Mouse (Mus musculus) limb, embryonic 11.5 days (tissue): Measurements from ENCODE around the gene Gbf1. TPM values are rescaled to one million over a fixed set of nuclear protein-coding genes. Genes with fewer than 3 reads are reported as not detected.

Source experiments
- ATAC-seq: fragments of 200-750 bp; cut with Nextera tagmentation; 2 replicates; pipeline ENCODE4 v1.8.0; 2017; ENCODE audit warnings: low read depth; ENCODE audit not compliant: insufficient number of reproducible peaks, low FRiP score, low TSS enrichment
- DNase-seq: peaks from one replicate; pipeline ENCODE4 v3.0.0-alpha.2; 2015; ENCODE audit warnings: low spot score
- H3K27ac ChIP-seq: fragments of 300-500 bp; sonication (generic); replicated peaks from 2 replicates; pipeline ENCODE4 v1.5.1; 2014; ENCODE audit warnings: low read depth, mild to moderate bottlenecking, low read length
- H3K27me3 ChIP-seq: fragments of 300-500 bp; sonication (generic); 2 replicates; pipeline ENCODE4 v1.6.1; 2014; ENCODE audit warnings: mild to moderate bottlenecking, low read length, mixed read lengths; ENCODE audit not compliant: control insufficient read depth, insufficient read depth
- H3K36me3 ChIP-seq: fragments of 300-500 bp; sonication (generic); 2 replicates; pipeline ENCODE4 v1.6.1; 2014; ENCODE audit warnings: mild to moderate bottlenecking, low read length, moderate library complexity, mixed read lengths; ENCODE audit not compliant: control insufficient read depth, insufficient read depth
- H3K4me1 ChIP-seq: fragments of 300-500 bp; sonication (generic); 2 replicates; pipeline ENCODE4 v1.6.1; 2014; ENCODE audit warnings: low read length, mixed read lengths; ENCODE audit not compliant: control insufficient read depth, insufficient read depth
- H3K4me2 ChIP-seq: fragments of 300-500 bp; sonication (generic); 2 replicates; pipeline ENCODE4 v1.6.1; 2014; ENCODE audit warnings: low read depth, mild to moderate bottlenecking, moderate library complexity; ENCODE audit not compliant: severe bottlenecking
- H3K4me3 ChIP-seq: fragments of 300-500 bp; sonication (generic); 2 replicates; pipeline ENCODE4 v1.5.1; 2014; ENCODE audit warnings: low read depth, low read length
- H3K9ac ChIP-seq: fragments of 300-500 bp; sonication (generic); 2 replicates; pipeline ENCODE4 v1.6.1; 2014; ENCODE audit warnings: mild to moderate bottlenecking, low read length
- H3K9me3 ChIP-seq: fragments of 300-500 bp; sonication (generic); 2 replicates; pipeline ENCODE4 v1.6.1; 2016; ENCODE audit warnings: low read length; ENCODE audit not compliant: control insufficient read depth
- WGBS: fragments of 180-500 bp; shearing (Covaris S2); extraction: QIAGEN DNeasy Blood & Tissue Kit; methylation state at CpG from one replicate; pipeline ENCODE4 v1.1.7; 2014; 5-methylcytosine and 5-hydroxymethylcytosine counted together
- polyA plus RNA-seq: library from polyadenylated mRNA; unstranded; fragments of >200 nt; fragmentation: Nextera tagmentation; extraction: Ambion mirVana; gene quantifications from 2 replicates; pipeline ENCODE4 v1.2.1, GENCODE M21; 2014

Gbf1 gene
- polyA plus RNA-seq, 1 experiment from 2014 or later: 35.0 TPM

- H3K27ac ChIP-seq: 0 out of 2 replicates have a peak overlapping the region, but pooled peaks have one; percentile 14
- under 1% methylated on average over 69 of the region's 79 CpGs for whole genome bisulfite sequencing
- H3K9ac ChIP-seq: peak overlapping the region; percentile 49
- DNase-seq (peak; percentile 77), ATAC-seq (peak; percentile 68)
- peak overlapping the region; percentile 100 for H3K4me2 ChIP-seq
- peaks cover 18% of the 10 kb centered on the region for H3K4me1 ChIP-seq
- peaks cover 76% of the 10 kb centered on the region for H3K27me3 ChIP-seq
- peak overlapping the region; percentile 47 for H3K4me3 ChIP-seq
- no peaks in the 10 kb centered on the region for H3K9me3 ChIP-seq
- no peaks in the 10 kb centered on the region for H3K36me3 ChIP-seq
Observed at GRCm38 (mm10) chr19:46135789-46136638, 16.3 kb upstream of the Gbf1 start.

GRCm38 (mm10) chr19:46136639-46137580, 15.4 kb upstream of the Gbf1 start:
- DNase-seq: peak; percentile 84
- Histone ChIP-seq H3K27ac (no peak overlapping the region), H3K4me1 (peaks cover 19% of the 10 kb centered on the region), H3K4me3 (peak overlapping the region; percentile 47), H3K36me3 (no peaks in the 10 kb centered on the region), H3K4me2 (peak overlapping the region; percentile 100), H3K9ac (peak overlapping the region; percentile 49; the same call in 1 of the 2 replicates), H3K9me3 (no peaks in the 10 kb centered on the region), H3K27me3 (peaks cover 68% of the 10 kb centered on the region)
- WGBS: 3% methylated on average over 49 of the region's 49 CpGs
- no peak for ATAC-seq

GRCm38 (mm10) chr19:46140324-46140723, 12.0 kb upstream of the Gbf1 start:
- WGBS: 68% methylated on average over 2 of the region's 2 CpGs
- no peak overlapping the region for H3K9ac ChIP-seq
- H3K36me3 ChIP-seq: no peaks in the 10 kb centered on the region
- no peak overlapping the region for H3K4me3 ChIP-seq
- H3K4me2 ChIP-seq: no peak overlapping the region
- no peaks in the 10 kb centered on the region for H3K9me3 ChIP-seq
- no peak for DNase-seq
- peaks cover 19% of the 10 kb centered on the region for H3K4me1 ChIP-seq
- no peak overlapping the region for H3K27ac ChIP-seq
- no peak for ATAC-seq
- H3K27me3 ChIP-seq: peaks cover 60% of the 10 kb centered on the region

- DNase-seq (no peak), ATAC-seq (peak; percentile 33; the same call in 1 of the 2 replicates)
- Histone ChIP-seq H3K4me2 (no peak overlapping the region), H3K27ac (no peak overlapping the region), H3K4me3 (no peak overlapping the region), H3K9ac (no peak overlapping the region), H3K36me3 (no peaks in the 10 kb centered on the region), H3K27me3 (peaks cover 58% of the 10 kb centered on the region), H3K4me1 (peaks cover 14% of the 10 kb centered on the region), H3K9me3 (no peaks in the 10 kb centered on the region)
- WGBS: 22% methylated on average over 6 of the region's 6 CpGs
Observed at GRCm38 (mm10) chr19:46141091-46141490, 11.2 kb upstream of the Gbf1 start.

GRCm38 (mm10) chr19:46147511-46148371, 4.6 kb upstream of the Gbf1 start, which contains the start of gene Pitx3:
Gene Pitx3, minus strand, starts transcription at chr19:46148326.
- Histone ChIP-seq H3K9ac (peak within 1 kb of the TSS; percentile 22), H3K4me3 (peak within 1 kb of the TSS; percentile 49), H3K4me2 (peak within 1 kb of the TSS; percentile 97), H3K36me3 (no peaks in the 10 kb centered on the region), H3K27ac (no peak within 1 kb of the TSS), H3K9me3 (no peaks in the 10 kb centered on the region), H3K4me1 (peaks cover 11% of the 10 kb centered on the region), H3K27me3 (peaks cover 57% of the 10 kb centered on the region)
- WGBS: 1% methylated on average over 47 of the region's 47 CpGs
- DNase-seq (peak; percentile 57), ATAC-seq (no peak)

GRCm38 (mm10) chr19:46148372-46148760, 3.9 kb upstream of the Gbf1 start:
- WGBS: 1% methylated on average over 27 of the region's 27 CpGs
- H3K9ac ChIP-seq: no peak overlapping the region

GRCm38 (mm10) chr19:46149091-46149490, 3.2 kb upstream of the Gbf1 start:
- H3K4me3 ChIP-seq: peak overlapping the region; percentile 49
- 26% methylated on average over 12 of the region's 12 CpGs for WGBS

More at GRCm38 (mm10) chr19:46148372-46148760, 3.9 kb upstream of the Gbf1 start:
- DNase-seq (peak; percentile 92), ATAC-seq (peak; percentile 85)
- H3K27ac ChIP-seq: no peak overlapping the region
- peaks cover 15% of the 10 kb centered on the region for H3K4me1 ChIP-seq
- H3K27me3 ChIP-seq: peaks cover 55% of the 10 kb centered on the region
- H3K4me2 ChIP-seq: peak overlapping the region; percentile 97
- H3K9me3 ChIP-seq: no peaks in the 10 kb centered on the region
- peak overlapping the region; percentile 49 for H3K4me3 ChIP-seq
- H3K36me3 ChIP-seq: no peaks in the 10 kb centered on the region

More at GRCm38 (mm10) chr19:46149091-46149490, 3.2 kb upstream of the Gbf1 start:
- ATAC-seq: no peak
- H3K9me3 ChIP-seq: no peaks in the 10 kb centered on the region
- DNase-seq: no peak
- peaks cover 52% of the 10 kb centered on the region for H3K27me3 ChIP-seq
- H3K9ac ChIP-seq: no peak overlapping the region
- H3K4me1 ChIP-seq: peaks cover 21% of the 10 kb centered on the region
- no peaks in the 10 kb centered on the region for H3K36me3 ChIP-seq
- H3K4me2 ChIP-seq: peak overlapping the region; percentile 97
- H3K27ac ChIP-seq: no peak overlapping the region
